Mouse (Mus musculus): ENCODE data around the gene Tmem140. TPM values are rescaled to one million over a fixed set of nuclear protein-coding genes. Genes with fewer than 3 reads are reported as not detected.

Tmem140 gene
- polyA plus RNA-seq (2014; fragmentation: Illumina TruSeq; extraction: RNeasy Lipid Tissue Mini Kit (QIAGEN cat#74804); ENCODE audit: low read depth, low replicate concordance) = 20.3 TPM

DNA sequence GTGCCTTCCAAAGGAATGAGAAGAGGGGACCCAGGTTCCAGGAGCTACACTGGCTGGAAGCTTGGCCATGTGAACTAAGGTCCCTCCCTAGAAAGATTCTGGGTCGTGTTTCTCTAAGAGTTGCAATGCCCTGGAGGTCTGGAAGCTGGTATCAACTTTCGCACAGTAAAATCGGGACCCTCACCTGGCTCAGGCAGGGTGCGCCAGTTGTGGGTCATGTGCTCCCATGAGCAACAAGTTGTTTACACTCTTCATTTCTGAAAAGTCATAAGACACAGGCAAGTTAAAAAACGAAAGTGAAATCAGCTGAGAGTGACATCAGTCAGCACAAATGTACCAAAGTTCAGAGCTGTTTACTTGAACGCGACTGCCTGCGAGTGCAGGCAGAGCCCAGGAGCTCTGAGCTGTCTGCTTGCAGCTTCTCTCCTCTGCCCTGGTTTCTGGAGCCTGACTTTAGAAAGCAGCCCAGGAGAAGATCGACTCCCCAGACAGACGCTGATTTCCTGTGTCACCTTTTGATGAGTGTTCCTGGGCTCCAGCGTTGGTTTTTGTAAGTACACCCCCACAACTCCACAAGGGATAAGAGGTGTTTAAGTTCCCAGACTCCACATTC, at the start of gene Tmem140:
TSS of gene Tmem140 (plus strand) at position 356 of the 613 bp plus-strand sequence.

DNA sequence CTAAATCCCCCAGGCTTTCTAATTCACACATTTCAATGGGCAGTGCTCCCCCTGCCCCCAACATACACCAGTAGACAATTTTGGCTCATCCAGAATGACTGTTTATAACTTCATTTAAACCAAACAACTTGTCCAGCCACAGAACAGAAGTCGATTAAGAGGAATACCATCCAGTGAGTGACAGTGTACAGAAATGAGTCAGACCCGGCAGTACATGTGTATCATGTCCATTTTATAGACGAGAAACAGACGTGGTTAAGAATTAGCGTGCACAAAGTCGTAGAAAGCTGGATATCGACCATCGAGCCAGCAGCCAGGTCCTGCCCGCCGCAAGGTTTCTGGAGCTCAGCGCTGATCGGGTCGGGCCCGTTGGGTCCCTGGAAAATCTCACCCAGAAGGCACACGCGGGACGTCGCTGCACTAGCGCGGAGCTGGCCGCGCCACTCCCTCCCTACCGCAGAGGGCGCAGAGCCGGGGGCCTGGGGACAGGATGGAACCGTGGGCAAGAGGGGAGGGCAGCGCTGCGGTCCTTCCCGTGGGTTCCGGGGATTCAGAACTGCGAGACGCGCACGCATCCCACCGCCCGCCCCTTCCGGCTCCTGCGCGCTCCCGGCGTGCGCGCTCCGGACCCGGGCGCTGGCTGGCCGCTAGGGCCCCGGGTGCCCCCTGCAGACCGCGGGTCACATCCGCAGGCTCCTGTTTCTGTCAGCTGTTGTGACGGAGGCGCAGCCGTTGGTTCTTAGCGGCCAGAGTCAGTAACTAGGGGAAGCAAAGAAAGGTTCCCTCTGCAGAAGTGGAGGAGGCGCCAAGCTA, 14.8 kb downstream of the Tmem140 start, which contains the start of gene Cyren:
TSS of gene Cyren (minus strand) at position 552 of the 813 bp plus-strand sequence.

DNA sequence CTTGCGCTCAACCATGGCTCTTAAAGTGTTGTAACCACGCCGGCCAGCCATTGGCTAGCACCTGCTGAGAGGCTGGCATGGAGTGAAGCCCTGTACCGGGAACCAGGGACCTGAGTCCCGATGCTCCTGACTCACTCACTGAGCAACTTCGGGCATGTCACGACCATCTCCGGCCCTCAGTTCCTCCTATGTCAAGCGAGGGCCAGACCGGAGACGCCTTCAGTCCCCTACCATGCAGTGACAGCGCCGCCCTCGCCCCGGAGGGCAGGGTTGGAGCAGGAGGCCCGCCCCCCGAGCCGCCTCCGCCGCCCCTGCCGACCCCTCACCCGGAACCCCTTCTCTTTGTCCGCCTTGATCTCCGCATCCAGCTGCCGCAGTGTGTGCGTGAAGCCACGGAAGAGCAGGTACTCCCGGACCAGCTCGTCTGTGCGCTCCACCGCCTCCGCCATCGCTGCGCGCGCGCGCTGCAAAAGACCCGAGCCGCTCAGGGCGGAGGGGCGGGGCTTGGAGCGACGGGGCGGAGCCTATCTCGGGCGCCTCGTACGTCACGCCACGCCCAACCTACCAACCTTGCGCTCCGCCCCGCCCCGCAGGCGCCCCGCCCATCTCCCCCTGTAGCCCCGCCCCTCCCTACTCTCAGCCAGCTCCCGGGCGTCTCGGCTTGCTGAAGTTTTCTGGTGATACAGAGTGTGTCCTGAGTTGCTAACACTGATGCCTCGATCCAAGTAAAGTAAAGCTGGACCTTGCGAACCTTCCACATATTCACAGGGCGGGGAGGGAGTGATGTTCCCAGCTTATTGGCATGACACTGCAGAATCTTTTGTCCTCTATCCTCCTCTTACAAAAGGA, 47.6 kb downstream of the Tmem140 start, which contains the start of gene Wdr91:
TSS of gene Wdr91 (minus strand) at position 506 of the 849 bp plus-strand sequence.

DNA sequence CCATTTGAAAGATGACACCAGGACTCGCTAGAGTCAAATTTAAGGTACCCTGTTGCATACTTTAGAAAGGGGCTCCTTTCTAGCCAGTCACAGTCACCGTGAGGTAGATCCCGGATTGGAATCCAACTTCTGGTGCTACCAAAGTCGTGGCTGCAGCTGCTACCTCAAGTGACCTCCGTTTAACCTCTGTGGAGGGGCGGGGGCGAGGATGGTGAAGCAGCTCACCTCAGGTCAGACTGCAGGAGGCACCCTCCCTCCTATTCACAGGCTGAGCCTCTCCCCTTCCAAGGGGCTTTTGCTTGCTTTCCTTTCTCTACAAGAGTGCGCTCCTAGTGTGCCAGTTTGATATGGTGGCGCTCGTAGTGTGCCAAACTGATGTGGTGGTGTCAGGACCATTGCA, 57.0 kb downstream of the Tmem140 start, which contains the start of gene Stra8:
TSS of gene Stra8 (plus strand) at position 208 of the 400 bp plus-strand sequence.

Other genes with a start within 250 kb of the Tmem140 start
- gene Agbl3, start 82.7 kb upstream of the Tmem140 start, polyA plus RNA-seq (2014; fragmentation: Illumina TruSeq; extraction: RNeasy Lipid Tissue Mini Kit (QIAGEN cat#74804); ENCODE audit: low read depth, low replicate concordance) = 5.9 TPM
- 6.7 TPM for gene Cyren, start 14.9 kb downstream of the Tmem140 start, polyA plus RNA-seq (2014; fragmentation: Illumina TruSeq; extraction: RNeasy Lipid Tissue Mini Kit (QIAGEN cat#74804); ENCODE audit: low read depth, low replicate concordance)
- 10.2 TPM for gene Wdr91, start 47.7 kb downstream of the Tmem140 start, polyA plus RNA-seq (2014; fragmentation: Illumina TruSeq; extraction: RNeasy Lipid Tissue Mini Kit (QIAGEN cat#74804); ENCODE audit: low read depth, low replicate concordance)
- gene Stra8, start 57.0 kb downstream of the Tmem140 start, polyA plus RNA-seq (2014; fragmentation: Illumina TruSeq; extraction: RNeasy Lipid Tissue Mini Kit (QIAGEN cat#74804); ENCODE audit: low read depth, low replicate concordance) = not detected
- gene Slc23a4, start 125.3 kb downstream of the Tmem140 start, polyA plus RNA-seq (2014; fragmentation: Illumina TruSeq; extraction: RNeasy Lipid Tissue Mini Kit (QIAGEN cat#74804); ENCODE audit: low read depth, low replicate concordance) = 0.58 TPM